Mouse (Mus musculus): ENCODE data around the gene Cnih2.

- TF ChIP-seq FOSL1 (IDR thresholded peaks at IDR 0.05; ENCODE audit: insufficient read depth, low read length, poor library complexity, severe bottlenecking) = no peak
- no peak for TF ChIP-seq MYOG (IDR thresholded peaks at IDR 0.05; ENCODE audit: control insufficient read depth, extremely low read depth, insufficient read length)
- TF ChIP-seq CEBPB (IDR thresholded peaks at IDR 0.05; ENCODE audit: low read depth) = no peak
Measured at GRCm38 (mm10) chr19:5052166-5052822, 46.0 kb downstream of the Cnih2 start.
